Mouse (Mus musculus) olfactory bulb, adult 2 months (tissue): ENCODE data around the gene Snrk. TPM values are rescaled to one million over a fixed set of nuclear protein-coding genes. Genes with fewer than 3 reads are reported as not detected.

Experiments
- H3K27ac ChIP-seq: fragments of 200-500 bp; 2 replicates; pipeline ENCODE4 v1.5.1; 2012; ENCODE audit warnings: low read depth, low read length; ENCODE audit not compliant: insufficient read depth
- H3K4me1 ChIP-seq: fragments of 200-500 bp; 2 replicates; pipeline ENCODE4 v1.6.1; 2012; ENCODE audit warnings: low read length; ENCODE audit not compliant: control insufficient read depth, insufficient read depth
- H3K4me3 ChIP-seq: fragments of 200-500 bp; 2 replicates; pipeline ENCODE4 v1.5.1; 2012; ENCODE audit warnings: mild to moderate bottlenecking, low read depth, low read length, moderate library complexity; ENCODE audit not compliant: insufficient read depth
- CTCF ChIP-seq: fragments of 200-500 bp; IDR thresholded peaks from 2 replicates; pipeline ENCODE4 v1.5.1; 2012; ENCODE audit warnings: low read depth, mild to moderate bottlenecking, low read length, moderate library complexity; ENCODE audit not compliant: insufficient read depth
- POLR2A ChIP-seq: fragments of 200-500 bp; IDR thresholded peaks from 2 replicates; pipeline ENCODE4 v1.6.1; 2012; ENCODE audit warnings: mild to moderate bottlenecking, low read depth, low read length, moderate library complexity; ENCODE audit not compliant: insufficient read depth
- WGBS: fragments of 180-500 bp; shearing (Covaris S2); methylation state at CpG from one replicate; pipeline ENCODE4 v1.1.7; 2018; 5-methylcytosine and 5-hydroxymethylcytosine counted together
- polyA plus RNA-seq: library from polyadenylated mRNA; stranded (reverse); fragments of >200 nt; gene quantifications from 2 replicates; pipeline ENCODE4 v1.2.4, GENCODE M21; 2012; ENCODE audit warnings: low replicate concordance; ENCODE audit not compliant: missing spikeins, insufficient read depth, insufficient read length

The Snrk gene
- polyA plus RNA-seq, 1 experiment: 1,073 TPM

GRCm38 (mm10) chr9:122195042-122195682 is 78.1 kb downstream of the Snrk start:
- H3K4me3 ChIP-seq: no peak overlapping the region
- WGBS: 69% methylated on average over 5 of the region's 5 CpGs
- TF ChIP-seq POLR2A (no peak), CTCF (no peak)
- peaks cover 15% of the 10 kb centered on the region for H3K4me1 ChIP-seq
- H3K27ac ChIP-seq: no peak overlapping the region

GRCm38 (mm10) chr9:122197021-122197420 is 80.0 kb downstream of the Snrk start:
- H3K27ac ChIP-seq: no peak overlapping the region
- H3K4me1 ChIP-seq: peaks cover 16% of the 10 kb centered on the region
- no peak for TF ChIP-seq POLR2A
- TF ChIP-seq CTCF: no peak
- WGBS: 82% methylated on average over 5 of the region's 5 CpGs
- no peak overlapping the region for H3K4me3 ChIP-seq

GRCm38 (mm10) chr9:122198621-122199020 is 81.6 kb downstream of the Snrk start:
- 90% methylated on average over 3 of the region's 3 CpGs for WGBS
- Histone ChIP-seq H3K4me3 (no peak overlapping the region), H3K27ac (no peak overlapping the region), H3K4me1 (peaks cover 19% of the 10 kb centered on the region)
- TF ChIP-seq CTCF (no peak), POLR2A (no peak)

GRCm38 (mm10) chr9:122199253-122199652 is 82.2 kb downstream of the Snrk start:
- TF ChIP-seq CTCF (peak; percentile 37; the same call in 1 of the 2 replicates), POLR2A (no peak)
- WGBS: 61% methylated on average over 6 of the region's 6 CpGs
- H3K4me3 ChIP-seq: no peak overlapping the region
- H3K4me1 ChIP-seq: peaks cover 20% of the 10 kb centered on the region
- H3K27ac ChIP-seq: no peak overlapping the region

GRCm38 (mm10) chr9:122204508-122204907 is 87.4 kb downstream of the Snrk start:
- 87% methylated on average over 7 of the region's 7 CpGs for WGBS
- Histone ChIP-seq H3K27ac (no peak overlapping the region), H3K4me3 (no peak overlapping the region), H3K4me1 (peaks cover 20% of the 10 kb centered on the region)
- TF ChIP-seq CTCF (no peak), POLR2A (no peak)

- Histone ChIP-seq H3K4me3 (no peak overlapping the region), H3K27ac (no peak overlapping the region), H3K4me1 (peaks cover 13% of the 10 kb centered on the region)
- WGBS: 66% methylated on average over 11 of the region's 11 CpGs
- TF ChIP-seq CTCF (no peak), POLR2A (no peak)
Measured at GRCm38 (mm10) chr9:122205543-122206200, 88.6 kb downstream of the Snrk start.

- TF ChIP-seq POLR2A (no peak), CTCF (no peak)
- Histone ChIP-seq H3K4me3 (no peak overlapping the region), H3K4me1 (peaks cover 13% of the 10 kb centered on the region), H3K27ac (no peak overlapping the region)
- WGBS: 37% methylated on average over 4 of the region's 4 CpGs
Measured at GRCm38 (mm10) chr9:122208311-122208710, 91.2 kb downstream of the Snrk start.

GRCm38 (mm10) chr9:122215118-122215517 is 98.1 kb downstream of the Snrk start:
- TF ChIP-seq POLR2A (no peak), CTCF (no peak)
- Histone ChIP-seq H3K27ac (no peak overlapping the region), H3K4me3 (no peak overlapping the region), H3K4me1 (peaks cover 7% of the 10 kb centered on the region)

GRCm38 (mm10) chr9:122216945-122217529 is 100.0 kb downstream of the Snrk start:
- no peak for TF ChIP-seq CTCF
- no peak for TF ChIP-seq POLR2A
- WGBS: 82% methylated on average over 7 of the region's 7 CpGs
- Histone ChIP-seq H3K4me1 (peaks cover 7% of the 10 kb centered on the region), H3K27ac (no peak overlapping the region), H3K4me3 (no peak overlapping the region)

Other genes with a start within 250 kb of the Snrk start
- gene Ackr2, start 218.9 kb upstream of the Snrk start, polyA plus RNA-seq: not detected in 2 replicates
- not detected in 2 replicates for gene Cyp8b1, start 201.0 kb upstream of the Snrk start, polyA plus RNA-seq
- gene Fam198a, start 166.3 kb upstream of the Snrk start, polyA plus RNA-seq: not detected in 2 replicates
- gene Pomgnt2, start 120.2 kb upstream of the Snrk start, polyA plus RNA-seq: not detected in 2 replicates
- gene Ano10, start 177.2 kb downstream of the Snrk start, polyA plus RNA-seq: not detected in 2 replicates
- gene Abhd5, start 234.3 kb downstream of the Snrk start, polyA plus RNA-seq: not detected in 2 replicates